Mouse (Mus musculus) induced T-regulatory cell, adult 2 months (primary cell): ENCODE measurements at regions not wholly inside any gene's neighbourhood (a gene's known extent, or its start where the extent isn't known, plus 50 kb on each side); places are given as distances from the start of the nearest gene placed in this dataset.

Source experiments
- DNase-seq: peaks from one replicate; pipeline ENCODE4 v3.0.0-alpha.2; 2012; ENCODE audit warnings: low read depth

GRCm38 (mm10) chr14:72779446-72779845 lies 69.6 kb upstream of the Fndc3a start:
- no peak for DNase-seq

- no peak for DNase-seq
Observed at GRCm38 (mm10) chr14:72778756-72779155, 69.0 kb upstream of the Fndc3a start.

- peak; percentile 71 for DNase-seq
Observed at GRCm38 (mm10) chr14:72777927-72778560, 68.2 kb upstream of the Fndc3a start.

GRCm38 (mm10) chr14:72770237-72770636 lies 60.4 kb upstream of the Fndc3a start:
- no peak for DNase-seq

GRCm38 (mm10) chr14:72760123-72760522 lies 50.3 kb upstream of the Fndc3a start:
- DNase-seq: no peak
